Mouse (Mus musculus) CH12.LX (cell line): ENCODE data around the gene Casz1.

Source experiments
- GABPA ChIP-seq: IDR thresholded peaks from 2 replicates; pipeline ENCODE4 v1.6.1; 2012; ENCODE audit warnings: low read depth, low read length, improper control_type of control experiment, inconsistent platforms; ENCODE audit not compliant: insufficient replicate concordance
- MAX ChIP-seq: IDR thresholded peaks from 2 replicates; pipeline ENCODE4 v1.6.1; 2011; ENCODE audit warnings: low read length, improper control_type of control experiment
- MAZ ChIP-seq: IDR thresholded peaks from 2 replicates; pipeline ENCODE4 v1.6.1; 2012; ENCODE audit warnings: low read depth, mild to moderate bottlenecking, inconsistent platforms, low read length, improper control_type of control experiment, moderate library complexity
- POLR2A ChIP-seq: IDR thresholded peaks from 2 replicates; pipeline ENCODE4 v1.6.1; 2011; ENCODE audit warnings: low read depth, mild to moderate bottlenecking, improper control_type of control experiment, low read length

DNA sequence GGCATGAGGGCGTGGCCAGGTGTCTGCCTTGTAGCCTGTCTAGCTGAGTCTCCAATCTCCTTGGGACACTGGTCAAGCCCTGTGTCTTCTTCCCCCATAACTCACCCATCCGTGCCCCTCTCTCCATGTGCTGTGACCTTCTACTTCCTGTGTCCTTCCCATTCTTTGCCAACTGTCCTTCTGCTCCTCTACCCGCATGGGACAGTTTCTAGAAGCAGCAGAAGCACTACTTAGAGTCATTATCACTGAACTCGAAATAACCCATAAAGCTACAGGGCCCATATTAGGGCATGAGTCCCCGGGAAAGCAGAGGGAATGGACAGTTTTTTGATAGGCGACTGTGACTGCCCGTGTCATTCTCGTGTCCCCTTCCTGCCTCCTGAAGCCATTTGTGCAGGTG, 72.6 kb downstream of the Casz1 start:
- TF ChIP-seq POLR2A (no peak), GABPA (no peak), MAX (no peak), MAZ (no peak)
